Mouse (Mus musculus): ENCODE data around the gene 4833439L19Rik.

4833439L19Rik gene

DNA sequence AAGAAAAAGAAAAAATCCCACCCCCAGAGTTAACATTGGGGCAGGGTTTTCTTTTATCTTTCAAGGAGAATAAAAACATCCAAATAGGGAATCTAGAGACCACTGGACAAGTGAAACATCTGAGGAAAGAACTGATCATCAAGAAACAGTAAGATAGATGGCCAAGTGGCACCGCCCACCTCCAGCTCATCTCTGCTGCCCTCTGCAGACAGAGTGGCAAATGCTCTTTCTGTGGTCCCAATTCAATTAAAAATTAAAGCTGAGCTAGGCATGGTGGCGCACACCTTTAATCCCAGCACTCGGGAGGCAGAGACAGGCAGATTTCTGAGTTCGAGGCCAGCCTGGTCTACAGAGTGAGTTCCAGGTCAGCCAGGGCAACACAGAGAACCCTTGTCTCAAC, 45.0 kb downstream of the 4833439L19Rik start:
- DNase-seq (ENCODE audit: low read depth): peak; percentile 19

DNA sequence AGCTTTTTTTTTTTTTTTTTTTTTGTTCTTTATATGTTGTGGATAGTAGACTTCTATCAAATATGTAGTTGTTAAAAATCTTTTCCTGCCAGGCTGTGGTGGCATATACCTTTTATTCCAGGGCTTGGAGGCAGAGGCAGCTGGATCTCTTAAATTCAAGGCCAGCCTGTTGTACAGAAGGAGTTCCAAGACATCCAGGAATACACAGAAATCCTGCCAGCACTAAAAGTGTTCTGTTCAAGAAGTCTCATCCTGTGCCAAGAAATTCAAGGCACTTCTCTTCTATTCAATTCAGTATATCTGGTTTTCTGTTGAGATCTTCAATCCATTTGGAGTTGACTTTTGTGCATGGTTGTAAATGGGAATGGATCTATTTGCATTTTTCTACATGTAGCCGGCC, 59.3 kb downstream of the 4833439L19Rik start:
- DNase-seq (ENCODE audit: low read depth): no peak

DNA sequence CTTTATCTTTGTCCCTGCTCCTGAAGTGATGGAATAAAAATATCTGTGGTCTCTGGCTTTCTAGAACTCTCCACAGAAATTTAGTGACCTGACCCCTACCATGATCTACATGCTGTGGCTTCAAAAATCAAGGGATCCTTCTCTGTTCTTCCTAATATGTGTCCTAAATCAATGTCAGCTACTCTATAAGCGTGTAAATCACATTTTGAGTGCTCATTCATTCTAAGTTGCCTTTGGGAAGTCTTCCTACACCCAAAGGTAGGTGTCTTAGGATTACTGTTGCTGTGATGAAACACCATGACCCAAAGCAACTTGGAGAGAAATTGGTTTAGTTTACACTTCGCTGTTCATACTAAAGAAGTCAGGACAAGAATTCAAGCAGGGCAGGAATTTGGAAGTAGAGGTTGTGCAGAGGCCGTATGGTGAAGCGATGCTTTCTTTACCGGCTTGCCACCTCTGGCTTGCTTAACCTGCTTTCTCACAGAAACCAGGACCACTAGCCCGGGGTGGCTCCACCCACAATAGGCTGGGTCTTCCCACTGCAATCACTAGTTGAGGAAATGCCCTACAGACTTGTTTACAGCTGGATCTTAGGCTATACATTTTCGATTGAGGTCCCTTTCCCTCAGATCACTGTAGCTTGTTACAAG, 60.5 kb downstream of the 4833439L19Rik start:
- DNase-seq (ENCODE audit: low read depth): no peak

DNA sequence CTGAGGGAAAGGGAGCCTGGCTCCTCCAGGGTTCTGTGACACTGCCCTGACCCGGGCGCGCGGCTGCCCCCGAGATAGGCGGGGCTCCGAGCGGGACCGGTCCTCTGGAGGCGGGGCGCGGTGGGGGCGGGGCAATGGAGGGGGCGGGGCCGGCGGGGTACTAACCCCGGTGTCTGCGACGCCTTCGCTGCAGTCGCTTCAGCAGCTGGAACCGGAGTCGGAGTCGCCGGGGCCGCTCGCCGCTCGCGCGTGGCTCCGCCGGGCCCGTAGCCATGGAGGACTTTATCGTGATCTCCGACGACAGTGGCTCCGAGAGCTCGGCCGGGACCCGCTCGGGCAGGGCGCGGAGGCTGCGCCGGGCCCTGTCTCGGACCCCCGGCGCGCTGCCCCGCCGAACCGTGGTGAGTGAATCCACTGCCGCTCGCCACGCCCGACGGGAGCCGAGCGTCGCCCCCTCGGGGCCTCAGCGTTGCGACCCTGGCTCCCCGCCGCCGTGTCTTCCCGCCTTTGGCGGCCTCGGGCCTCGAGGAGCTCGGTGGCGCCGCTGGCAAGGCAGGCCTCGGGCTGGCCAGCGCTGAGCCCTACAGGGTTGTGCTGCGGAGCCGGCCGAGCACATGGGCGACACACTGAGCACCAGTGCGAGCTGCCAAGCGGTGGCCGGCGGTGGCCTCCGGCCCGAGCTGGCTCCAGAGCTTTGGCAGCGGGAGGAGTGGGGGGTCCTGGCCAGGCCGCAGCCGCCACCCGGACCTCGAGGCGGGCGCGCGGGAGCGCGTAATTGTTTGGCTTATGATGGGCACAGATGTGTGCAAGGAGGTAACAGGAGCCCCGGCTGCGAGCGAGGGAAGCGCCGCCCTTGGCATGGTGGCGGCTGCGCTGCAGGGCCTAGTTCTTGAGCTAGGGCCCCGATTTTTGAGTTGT, 61.4 kb downstream of the 4833439L19Rik start, which contains the start of gene Simc1:
Gene Simc1 (plus strand): TSS at position 176 of the 918 bp plus-strand sequence.
- peak; percentile 30 for DNase-seq (ENCODE audit: low read depth)

DNA sequence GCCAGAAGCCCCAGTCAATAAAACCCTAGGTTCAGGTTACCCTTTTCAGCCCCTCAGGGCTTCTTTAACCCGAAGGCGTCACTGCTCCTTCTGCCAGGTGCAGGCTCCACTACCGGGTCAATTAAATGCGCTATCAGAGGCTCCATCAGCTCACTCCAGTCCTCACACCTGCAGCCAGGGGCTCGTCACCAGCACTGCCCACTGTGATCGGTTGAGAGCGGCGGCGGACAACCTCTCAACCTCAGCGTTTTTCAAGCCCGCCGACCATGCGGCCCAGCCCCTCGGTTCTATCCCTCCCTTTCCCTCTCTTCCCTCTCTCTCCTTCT, 62.0 kb downstream of the 4833439L19Rik start:
- DNase-seq (ENCODE audit: low read depth): no peak

DNA sequence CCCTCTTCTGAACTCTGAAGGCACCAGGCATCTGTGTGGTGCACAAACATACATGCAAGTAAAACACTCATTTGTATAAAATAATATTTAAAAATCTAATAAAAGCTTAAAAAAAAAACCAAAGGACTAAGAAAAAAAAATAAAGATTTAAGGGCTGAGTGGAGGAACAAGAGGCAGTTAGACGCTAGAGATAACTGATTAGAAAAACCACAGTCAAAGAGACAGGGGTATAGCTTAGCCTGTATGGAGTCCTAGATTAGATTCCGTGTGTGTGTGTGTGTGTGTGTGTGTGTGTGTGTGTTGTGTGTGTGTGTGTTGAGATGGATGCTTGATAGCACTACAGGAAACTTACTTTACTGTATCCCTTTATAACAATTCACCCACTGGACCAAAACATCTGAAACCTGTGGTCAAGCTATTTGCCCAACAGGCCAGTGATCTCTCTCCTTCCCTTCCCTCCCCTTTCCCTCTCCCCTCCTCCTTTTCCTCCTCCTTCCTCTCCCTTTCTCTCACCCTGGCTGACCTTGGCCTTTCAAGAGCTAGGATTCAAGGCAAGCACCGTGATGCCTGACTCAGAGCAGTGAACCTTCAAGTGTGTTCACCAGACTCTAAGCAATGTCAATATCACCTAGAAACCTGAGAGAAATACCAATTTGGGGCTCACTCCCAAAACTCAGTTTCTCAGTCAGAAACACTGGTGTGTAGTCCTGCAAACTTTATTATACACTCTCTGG, 63.1 kb downstream of the 4833439L19Rik start:
- no peak for DNase-seq (ENCODE audit: low read depth)

DNA sequence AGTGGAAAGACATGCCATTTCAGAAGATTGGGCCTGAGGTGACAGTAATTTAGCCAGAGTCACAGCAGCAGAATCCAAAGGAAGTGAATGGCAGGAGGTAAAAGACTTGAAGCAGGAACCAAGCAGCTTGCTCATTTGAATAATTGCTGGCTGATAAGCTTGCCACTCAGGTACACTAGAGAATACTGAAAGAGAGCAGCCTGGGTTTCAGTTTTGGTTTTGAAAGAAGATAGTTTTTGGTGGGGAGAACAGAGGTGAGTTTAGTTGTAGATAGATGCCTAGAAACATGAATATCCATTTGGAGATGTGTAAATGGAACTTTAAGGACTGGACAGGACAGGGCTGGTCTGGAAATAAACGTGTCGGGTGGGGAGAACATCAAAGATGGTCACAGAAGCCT, 63.9 kb downstream of the 4833439L19Rik start:
- DNase-seq (ENCODE audit: low read depth): no peak

Data from c-Kit-positive CD71-negative TER-119-negative erythroid progenitor cells, embryonic 14.5 days (primary cell).